Mouse (Mus musculus): ENCODE measurements at regions not wholly inside any gene's neighbourhood (a gene's known extent, or its start where the extent isn't known, plus 50 kb on each side); places are given as distances from the start of the nearest gene placed in this dataset.
"Not testable (repeated sequence)": the region's sequence is repeated elsewhere in the genome, so short reads cannot be mapped to it uniquely, and the experiment has no call there.

DNA sequence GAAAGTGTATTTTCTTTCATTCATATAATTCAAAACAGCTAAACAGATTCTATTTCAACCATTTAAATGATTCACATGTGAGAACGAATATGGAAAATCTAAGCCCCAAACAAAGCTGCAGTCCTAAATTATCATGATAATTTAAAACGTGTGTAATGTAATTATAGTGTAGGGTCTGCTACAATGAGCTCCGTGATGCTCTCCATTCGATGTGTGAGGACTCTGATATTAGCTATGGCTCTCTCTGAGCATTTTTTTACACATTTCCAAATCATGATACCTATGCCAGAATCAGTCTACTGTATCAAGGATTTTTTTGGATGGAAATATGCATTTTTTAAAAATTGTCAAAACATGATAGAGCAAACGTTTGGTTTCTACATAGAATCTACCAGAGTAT, 785.8 kb upstream of the Pou3f3 start:
- Histone ChIP-seq H3K9me3 (no peaks in the 10 kb centered on the region), H3K9ac (no peak overlapping the region), H3K4me2 (no peak overlapping the region), H3K4me1 (replicated peaks) (no peaks in the 10 kb centered on the region), H3K27me3 (no peaks in the 10 kb centered on the region), H3K36me3 (no peaks in the 10 kb centered on the region), H3K27ac (replicated peaks) (no peak overlapping the region), H3K4me3 (no peak overlapping the region)
- ATAC-seq (ENCODE audit: low read depth) = no peak
- WGBS = 84% methylated on average over 5 of the region's 5 CpGs

- no peaks in the 10 kb centered on the region for H3K9me3 ChIP-seq
- H3K4me3 ChIP-seq = no peak overlapping the region
- no peak overlapping the region for H3K27ac ChIP-seq (replicated peaks)
- H3K4me2 ChIP-seq = no peak overlapping the region
- 0 out of 2 replicates have a peak, but pooled peaks have one; percentile 19 for ATAC-seq (ENCODE audit: low read depth)
- H3K4me1 ChIP-seq (replicated peaks) = no peaks in the 10 kb centered on the region
- no peak overlapping the region for H3K9ac ChIP-seq
- no peaks in the 10 kb centered on the region for H3K27me3 ChIP-seq
- H3K36me3 ChIP-seq = no peaks in the 10 kb centered on the region
- 59% methylated on average over 4 of the region's 4 CpGs for WGBS
Measured at GRCm38 (mm10) chr1:41916730-41917347, 778.7 kb upstream of the Pou3f3 start.

DNA sequence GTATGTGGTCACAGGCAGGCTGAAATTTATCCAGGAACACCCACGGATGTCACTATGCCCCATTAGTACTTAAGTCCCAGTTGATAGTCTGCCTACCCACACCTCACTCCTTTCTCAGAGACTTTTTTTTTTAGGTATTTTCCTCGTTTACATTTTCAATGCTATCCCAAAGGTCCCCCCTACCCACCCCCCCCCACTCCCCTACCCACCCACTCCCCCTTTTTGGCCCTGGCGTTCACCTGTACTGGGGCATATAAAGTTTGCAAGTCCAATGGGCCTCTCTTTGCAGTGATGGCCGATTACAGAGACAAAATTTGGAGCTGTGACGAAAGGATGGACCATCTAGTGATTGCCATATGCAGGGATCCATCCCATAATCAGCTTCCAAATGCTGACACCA, 777.8 kb upstream of the Pou3f3 start:
- H3K9ac ChIP-seq; H3K9me3 ChIP-seq; H3K4me1 ChIP-seq (replicated peaks); H3K36me3 ChIP-seq; H3K4me2 ChIP-seq; H3K27ac ChIP-seq (replicated peaks); H3K4me3 ChIP-seq; H3K27me3 ChIP-seq: not testable (repeated sequence)
- ATAC-seq (ENCODE audit: low read depth) = 0 out of 2 replicates have a peak, but pooled peaks have one; percentile 32
- WGBS = 76% methylated on average over 5 of the region's 5 CpGs

DNA sequence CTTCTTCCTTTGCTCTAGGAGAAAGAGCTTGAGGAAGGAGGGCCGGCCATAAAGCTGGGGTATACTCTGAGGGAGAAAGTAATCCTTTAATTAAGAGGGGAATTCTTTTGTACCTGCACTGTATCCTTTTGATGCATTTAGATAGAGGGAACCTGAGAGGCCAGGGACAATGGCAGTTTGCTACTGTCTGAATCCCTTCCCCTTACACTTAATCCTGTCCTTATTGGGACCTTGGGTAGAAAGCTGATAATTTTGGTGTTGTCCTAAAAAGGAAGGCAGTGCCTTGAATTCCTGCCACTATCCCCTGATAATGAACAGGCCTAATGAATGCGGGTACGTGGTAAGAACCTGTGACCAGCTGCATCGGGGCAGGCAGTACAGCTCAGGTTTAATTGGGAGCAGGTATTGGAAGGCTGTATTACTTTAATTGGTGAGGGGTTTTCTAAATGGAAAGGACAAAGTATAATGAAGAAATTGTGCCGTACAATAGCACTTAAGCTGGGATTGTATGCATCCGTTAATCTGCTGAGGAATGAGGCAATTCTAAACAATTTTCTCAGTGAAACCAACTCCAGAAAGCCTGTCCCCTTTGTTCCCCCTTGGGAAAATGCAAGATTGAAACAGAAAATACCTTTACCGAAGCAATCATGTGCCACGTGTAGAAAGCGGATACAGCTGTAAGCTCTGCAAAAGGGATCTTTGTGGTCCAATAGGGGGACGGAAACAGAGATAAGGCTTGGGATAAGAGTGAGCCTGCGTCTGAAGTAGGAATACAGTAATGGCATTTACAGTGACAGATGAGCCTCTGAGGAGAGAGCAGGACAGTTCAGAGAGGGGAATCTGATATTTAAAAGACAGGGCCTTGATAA, 776.9 kb upstream of the Pou3f3 start:
- Histone ChIP-seq H3K27me3 (no peaks in the 10 kb centered on the region), H3K4me1 (replicated peaks) (no peaks in the 10 kb centered on the region), H3K9ac (no peak overlapping the region), H3K27ac (replicated peaks) (no peak overlapping the region), H3K36me3 (no peaks in the 10 kb centered on the region), H3K9me3 (no peaks in the 10 kb centered on the region), H3K4me3 (no peak overlapping the region), H3K4me2 (no peak overlapping the region)
- ATAC-seq (ENCODE audit: low read depth) = no peak
- WGBS = 54% methylated on average over 11 of the region's 11 CpGs

GRCm38 (mm10) chr1:41933777-41934176, 761.8 kb upstream of the Pou3f3 start:
- H3K4me1 ChIP-seq (replicated peaks) = no peaks in the 10 kb centered on the region
- H3K27ac ChIP-seq (replicated peaks) = no peak overlapping the region
- no peaks in the 10 kb centered on the region for H3K27me3 ChIP-seq
- no peaks in the 10 kb centered on the region for H3K36me3 ChIP-seq
- H3K4me2 ChIP-seq = no peak overlapping the region
- ATAC-seq (ENCODE audit: low read depth) = no peak
- no peak overlapping the region for H3K4me3 ChIP-seq
- no peak overlapping the region for H3K9ac ChIP-seq
- 85% methylated on average over 1 of the region's 1 CpGs for WGBS
- H3K9me3 ChIP-seq = no peaks in the 10 kb centered on the region

GRCm38 (mm10) chr1:41935912-41936478, 759.6 kb upstream of the Pou3f3 start:
- no peaks in the 10 kb centered on the region for H3K36me3 ChIP-seq
- no peak for ATAC-seq (ENCODE audit: low read depth)
- H3K27ac ChIP-seq (replicated peaks) = no peak overlapping the region
- no peak overlapping the region for H3K4me3 ChIP-seq
- no peak overlapping the region for H3K9ac ChIP-seq
- H3K4me2 ChIP-seq = no peak overlapping the region
- no peaks in the 10 kb centered on the region for H3K4me1 ChIP-seq (replicated peaks)
- H3K9me3 ChIP-seq = no peaks in the 10 kb centered on the region
- 49% methylated on average over 7 of the region's 7 CpGs for WGBS
- no peaks in the 10 kb centered on the region for H3K27me3 ChIP-seq

DNA sequence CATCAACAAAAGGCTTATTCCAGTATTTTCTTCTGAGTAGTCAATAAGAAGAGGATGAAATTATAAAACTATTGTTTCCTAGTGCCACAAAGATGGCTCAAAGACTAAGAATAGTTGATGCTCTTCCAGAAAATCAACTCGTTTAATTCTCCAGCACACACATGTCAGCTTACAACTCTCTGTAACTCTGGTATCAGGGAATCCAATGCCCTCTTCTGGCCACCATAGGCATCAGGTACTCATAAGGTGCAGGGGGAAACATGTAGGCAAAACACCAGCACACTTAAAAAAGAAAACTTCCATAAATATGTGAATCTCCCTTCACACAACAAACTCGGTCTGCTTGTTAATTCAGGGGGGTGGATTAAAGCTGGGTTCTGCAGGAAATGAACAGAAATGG, 734.6 kb upstream of the Pou3f3 start:
- Histone ChIP-seq H3K9me3 (no peaks in the 10 kb centered on the region; the same call in 1 of the 2 replicates), H3K27me3 (no peaks in the 10 kb centered on the region), H3K4me2 (no peak overlapping the region), H3K4me1 (replicated peaks) (no peaks in the 10 kb centered on the region), H3K27ac (replicated peaks) (no peak overlapping the region), H3K9ac (no peak overlapping the region), H3K36me3 (no peaks in the 10 kb centered on the region), H3K4me3 (no peak overlapping the region)
- WGBS = 77% methylated on average over 2 of the region's 2 CpGs
- ATAC-seq (ENCODE audit: low read depth) = no peak

DNA sequence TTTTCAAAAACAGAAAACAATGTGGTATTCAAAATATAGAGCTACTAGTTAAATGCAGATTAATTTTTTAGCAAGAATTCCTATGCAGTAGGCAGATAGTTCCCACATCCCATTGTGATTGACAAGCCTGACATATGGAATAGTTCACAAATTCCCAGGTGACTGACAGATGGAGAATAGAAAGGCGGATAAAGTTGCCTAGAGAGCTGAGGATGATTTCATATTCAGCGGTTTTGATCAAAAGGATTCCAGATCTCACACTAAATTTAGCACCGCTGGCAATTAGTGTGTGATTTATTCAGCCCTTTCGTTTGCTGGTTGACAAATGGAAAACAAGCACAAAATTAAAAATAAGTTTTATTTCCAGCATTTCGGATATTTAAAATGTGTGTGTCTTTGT, 714.0 kb upstream of the Pou3f3 start:
- H3K9ac ChIP-seq = no peak overlapping the region
- WGBS = 71% methylated on average over 5 of the region's 5 CpGs
- no peaks in the 10 kb centered on the region for H3K36me3 ChIP-seq
- no peak overlapping the region for H3K27ac ChIP-seq (replicated peaks)
- H3K4me3 ChIP-seq = no peak overlapping the region
- ATAC-seq (ENCODE audit: low read depth) = no peak
- H3K4me2 ChIP-seq = no peak overlapping the region
- no peaks in the 10 kb centered on the region for H3K4me1 ChIP-seq (replicated peaks)
- no peaks in the 10 kb centered on the region for H3K27me3 ChIP-seq
- no peaks in the 10 kb centered on the region for H3K9me3 ChIP-seq

GRCm38 (mm10) chr1:42006235-42006634, 689.3 kb upstream of the Pou3f3 start:
- Histone ChIP-seq H3K9me3 (no peaks in the 10 kb centered on the region), H3K4me3 (no peak overlapping the region), H3K27me3 (no peaks in the 10 kb centered on the region), H3K9ac (no peak overlapping the region), H3K4me2 (no peak overlapping the region), H3K36me3 (no peaks in the 10 kb centered on the region), H3K4me1 (replicated peaks) (no peaks in the 10 kb centered on the region), H3K27ac (replicated peaks) (no peak overlapping the region)
- 82% methylated on average over 6 of the region's 6 CpGs for WGBS
- no peak for ATAC-seq (ENCODE audit: low read depth)

- no peak overlapping the region for H3K9ac ChIP-seq
- 96% methylated on average over 3 of the region's 3 CpGs for WGBS
- H3K9me3 ChIP-seq = no peaks in the 10 kb centered on the region
- no peaks in the 10 kb centered on the region for H3K36me3 ChIP-seq
- no peak overlapping the region for H3K4me3 ChIP-seq
- no peak for ATAC-seq (ENCODE audit: low read depth)
- no peaks in the 10 kb centered on the region for H3K27me3 ChIP-seq
- H3K4me2 ChIP-seq = no peak overlapping the region
- no peak overlapping the region for H3K27ac ChIP-seq (replicated peaks)
- H3K4me1 ChIP-seq (replicated peaks) = no peaks in the 10 kb centered on the region
Measured at GRCm38 (mm10) chr1:42008046-42008445, 687.5 kb upstream of the Pou3f3 start.

DNA sequence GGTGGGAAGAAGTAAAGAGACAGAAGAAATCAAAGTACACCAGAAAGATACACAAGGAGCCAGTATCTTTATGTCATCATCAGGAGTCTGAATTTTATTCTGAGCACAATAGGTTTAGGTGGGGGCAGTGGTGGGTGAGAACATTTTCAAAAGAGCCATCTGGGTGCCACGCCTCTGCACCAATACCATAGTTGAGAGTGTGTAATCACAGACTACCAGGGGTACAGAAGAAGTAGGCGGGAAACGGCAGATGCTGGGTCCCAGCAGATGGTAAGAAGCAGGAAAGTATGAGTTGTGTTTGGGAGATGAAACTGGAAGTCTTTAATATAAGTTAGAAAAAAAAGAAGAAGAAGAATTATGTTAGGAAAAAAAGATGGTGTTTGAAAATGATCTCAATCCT, 682.7 kb upstream of the Pou3f3 start:
- no peaks in the 10 kb centered on the region for H3K36me3 ChIP-seq

DNA sequence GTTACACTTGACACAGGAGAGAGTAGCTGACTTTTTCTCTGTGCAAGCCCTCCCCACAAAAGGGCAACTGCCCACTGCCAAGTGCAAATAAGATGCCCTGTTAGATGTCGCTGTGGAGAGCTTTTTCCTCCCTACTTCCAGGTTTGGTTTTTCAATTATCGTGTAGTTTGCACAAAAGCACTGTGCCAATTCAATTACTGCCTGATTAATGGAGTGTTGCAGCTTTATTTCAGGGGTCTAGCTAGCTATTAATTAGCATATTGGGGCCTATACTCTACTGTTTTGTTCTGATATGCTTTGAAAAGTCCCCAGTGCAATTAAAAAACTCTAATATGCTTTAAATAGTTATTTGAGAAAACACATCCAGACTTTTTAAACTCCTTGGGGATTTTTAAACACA, 676.6 kb upstream of the Pou3f3 start:
- ATAC-seq (ENCODE audit: low read depth) = no peak

More for the DNA sequence above, 682.7 kb upstream of the Pou3f3 start:
- ATAC-seq (ENCODE audit: low read depth) = no peak
- Histone ChIP-seq H3K4me3 (no peak overlapping the region), H3K4me2 (no peak overlapping the region), H3K27ac (replicated peaks) (no peak overlapping the region), H3K9ac (no peak overlapping the region), H3K4me1 (replicated peaks) (no peaks in the 10 kb centered on the region), H3K9me3 (no peaks in the 10 kb centered on the region), H3K27me3 (no peaks in the 10 kb centered on the region)
- 78% methylated on average over 3 of the region's 3 CpGs for WGBS

More for the DNA sequence above, 676.6 kb upstream of the Pou3f3 start:
- no peak overlapping the region; the same call in 1 of the 2 replicates for H3K27ac ChIP-seq (replicated peaks)
- no peaks in the 10 kb centered on the region for H3K36me3 ChIP-seq
- no peak overlapping the region for H3K9ac ChIP-seq
- WGBS = 29% methylated on average over 2 of the region's 2 CpGs
- no peaks in the 10 kb centered on the region for H3K27me3 ChIP-seq
- no peak overlapping the region for H3K4me2 ChIP-seq
- no peak overlapping the region for H3K4me3 ChIP-seq
- peaks cover 9% of the 10 kb centered on the region; the same call in 1 of the 2 replicates for H3K9me3 ChIP-seq
- H3K4me1 ChIP-seq (replicated peaks) = no peaks in the 10 kb centered on the region

Measured in neural tube, embryonic 13.5 days (tissue).